Mouse (Mus musculus) urinary bladder, postnatal 0 days (tissue): ENCODE data around the gene BC025446. TPM values are rescaled to one million over a fixed set of nuclear protein-coding genes. Genes with fewer than 3 reads are reported as not detected.

ENCODE experiments used
- polyA plus RNA-seq: library from polyadenylated mRNA; unstranded; fragments of >200 nt; fragmentation: Nextera tagmentation; extraction: Ambion mirVana; gene quantifications from 2 replicates; pipeline ENCODE4 v1.2.1, GENCODE M21; 2015

The BC025446 gene
- 1.6 and 1.7 TPM in 2 replicates for polyA plus RNA-seq

GRCm38 (mm10) chr15:75215778-75216691, at the start of gene BC025446:
BC025446 (plus strand) TSS chr15:75216376.

GRCm38 (mm10) chr15:75268121-75268520, 51.9 kb downstream of the BC025446 start, which contains the start of gene Ly6f:
Ly6f (plus strand) TSS chr15:75268421.

Other genes starting within 250 kb of the BC025446 start
- 0.22 and 0.28 TPM in 2 replicates for gene Ly6i, start 232.9 kb upstream of the BC025446 start, polyA plus RNA-seq
- 281 and 303 TPM in 2 replicates for gene Ly6a, start 218.3 kb upstream of the BC025446 start, polyA plus RNA-seq
- gene Ly6c1, start 167.5 kb upstream of the BC025446 start, polyA plus RNA-seq, result 72.5 and 86.2 TPM in 2 replicates
- 0.55 and 1.2 TPM in 2 replicates for gene Ly6c2, start 104.4 kb upstream of the BC025446 start, polyA plus RNA-seq
- gene Ly6g, start 61.1 kb upstream of the BC025446 start, polyA plus RNA-seq, result not detected in 2 replicates
- gene Ly6f, start 52.0 kb downstream of the BC025446 start, polyA plus RNA-seq, result not detected in 2 replicates